Mouse (Mus musculus) kidney, postnatal 0 days (tissue): ENCODE data around the gene Sdf2l1. TPM values are rescaled to one million over a fixed set of nuclear protein-coding genes. Genes with fewer than 3 reads are reported as not detected.
A peak's percentile ranks its signal among the peaks of the same experiment; 100 is the strongest.

Experiments
- ATAC-seq: fragments of 200-750 bp; cut with Nextera tagmentation; replicated peaks from 2 replicates; pipeline ENCODE4 v1.8.0; 2017; ENCODE audit warnings: low read depth, moderate number of reproducible peaks, moderate TSS enrichment, moderate library complexity; ENCODE audit not compliant: low FRiP score
- DNase-seq: peaks from one replicate; pipeline ENCODE4 v3.0.0-alpha.2; 2016; ENCODE audit warnings: low spot score
- H3K27ac ChIP-seq: fragments of 300-500 bp; sonication (generic); 2 replicates; pipeline ENCODE4 v1.5.1; 2014; ENCODE audit warnings: mild to moderate bottlenecking
- H3K27me3 ChIP-seq: fragments of 300-500 bp; sonication (generic); 2 replicates; pipeline ENCODE4 v1.6.1; 2014; ENCODE audit warnings: low read length, mixed read lengths; ENCODE audit not compliant: insufficient read depth
- H3K36me3 ChIP-seq: fragments of 300-500 bp; sonication (generic); 2 replicates; pipeline ENCODE4 v1.6.1; 2014; ENCODE audit warnings: low read length, mixed read lengths; ENCODE audit not compliant: insufficient read depth
- H3K4me1 ChIP-seq: fragments of 300-500 bp; sonication (generic); replicated peaks from 2 replicates; pipeline ENCODE4 v1.6.1; 2014; ENCODE audit warnings: antibody characterized with exemption, low read length, mixed read lengths; ENCODE audit not compliant: insufficient read depth
- H3K4me2 ChIP-seq: fragments of 300-500 bp; sonication (generic); 2 replicates; pipeline ENCODE4 v1.6.1; 2014; ENCODE audit warnings: mild to moderate bottlenecking, low read length, moderate library complexity, mixed read lengths
- H3K4me3 ChIP-seq: fragments of 300-500 bp; sonication (generic); replicated peaks from 2 replicates; pipeline ENCODE4 v1.5.1; 2014; ENCODE audit warnings: low read depth, low read length
- H3K9ac ChIP-seq: fragments of 300-500 bp; sonication (generic); 2 replicates; pipeline ENCODE4 v1.6.1; 2014; ENCODE audit warnings: low read depth, low read length
- H3K9me3 ChIP-seq: fragments of 300-500 bp; sonication (generic); replicated peaks from 2 replicates; pipeline ENCODE4 v1.6.1; 2016; ENCODE audit warnings: low read length, inconsistent platforms, mixed read lengths
- CTCF ChIP-seq: IDR thresholded peaks from 2 replicates; pipeline ENCODE4 v1.5.1; 2016; ENCODE audit warnings: antibody characterized with exemption, low read depth, mild to moderate bottlenecking, moderate library complexity
- WGBS: fragments of 180-500 bp; shearing (Covaris S2); extraction: QIAGEN DNeasy Blood & Tissue Kit; methylation state at CpG from one replicate; pipeline ENCODE4 v1.1.7; 2014; 5-methylcytosine and 5-hydroxymethylcytosine counted together
- polyA plus RNA-seq: library from polyadenylated mRNA; unstranded; fragments of >200 nt; fragmentation: Nextera tagmentation; extraction: Ambion mirVana; gene quantifications from 2 replicates; pipeline ENCODE4 v1.2.1, GENCODE M21; 2015

The Sdf2l1 gene
- polyA plus RNA-seq, 1 experiment from 2014 or later, result 46.1 TPM

- H3K27me3 ChIP-seq, result no peaks in the 10 kb centered on the region
- ATAC-seq, result no peak
- H3K9me3 ChIP-seq, result no peaks in the 10 kb centered on the region
- H3K4me2 ChIP-seq, result no peak overlapping the region
- H3K4me1 ChIP-seq, result peaks cover 14% of the 10 kb centered on the region; the same call in 1 of the 2 replicates
- peak; percentile 54 for DNase-seq
- H3K36me3 ChIP-seq, result no peaks in the 10 kb centered on the region
- H3K4me3 ChIP-seq, result no peak overlapping the region
- peak; percentile 74 for TF ChIP-seq CTCF
- H3K27ac ChIP-seq, result no peak overlapping the region
- no peak overlapping the region for H3K9ac ChIP-seq
- 93% methylated on average over 1 of the region's 1 CpGs for WGBS
These were observed 4.9 kb downstream of the Sdf2l1 start for GRCm38 (mm10) chr16:17127292-17127691.

DNA sequence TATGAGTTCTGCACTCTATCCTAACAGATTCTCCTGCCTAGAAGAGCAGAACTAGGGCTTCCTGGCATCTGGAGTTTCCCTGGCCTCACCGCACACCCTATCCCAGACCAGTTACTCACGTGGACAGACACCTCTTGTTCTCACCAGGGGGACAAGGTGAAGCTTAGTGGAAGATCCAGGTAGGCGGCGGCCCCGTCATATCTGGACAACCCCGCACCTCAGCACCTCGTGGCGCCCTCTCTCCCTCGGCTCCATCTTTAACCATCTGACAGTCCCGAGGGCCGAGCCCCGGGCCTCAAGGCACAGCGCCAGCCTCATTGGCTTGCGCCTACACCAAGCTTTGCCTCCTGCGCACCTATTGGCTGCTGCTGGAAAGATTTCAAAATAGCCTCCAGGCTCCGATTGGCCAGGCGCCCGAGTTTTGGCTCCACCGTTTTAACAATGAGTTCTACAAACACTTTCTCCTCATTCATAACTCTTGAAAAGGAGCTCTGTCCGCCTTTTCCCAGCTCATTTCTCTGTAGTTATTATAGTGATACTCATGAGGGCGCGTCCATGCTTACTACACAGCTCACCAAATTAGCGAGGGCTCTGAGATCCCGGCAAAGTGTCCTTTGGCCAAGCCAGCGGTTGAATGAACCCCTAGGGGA, 7.2 kb downstream of the Sdf2l1 start, which contains the start of gene 2610318N02Rik:
Gene 2610318N02Rik (minus strand): TSS at position 297 of the 650 bp plus-strand sequence.
- no peaks in the 10 kb centered on the region for H3K36me3 ChIP-seq
- peak; percentile 93 for ATAC-seq
- peak within 1 kb of the TSS; percentile 38 for H3K4me3 ChIP-seq
- no peaks in the 10 kb centered on the region for H3K27me3 ChIP-seq
- peak within 1 kb of the TSS; percentile 1; the same call in 1 of the 2 replicates for H3K27ac ChIP-seq
- TF ChIP-seq CTCF, result 0 out of 2 replicates have a peak, but pooled peaks have one; percentile 1
- under 1% methylated on average over 25 of the region's 25 CpGs for WGBS
- peak; percentile 92 for DNase-seq
- H3K4me1 ChIP-seq, result peaks cover 6% of the 10 kb centered on the region; the same call in 1 of the 2 replicates
- H3K9ac ChIP-seq, result peak within 1 kb of the TSS; percentile 51
- no peaks in the 10 kb centered on the region for H3K9me3 ChIP-seq
- H3K4me2 ChIP-seq, result peak within 1 kb of the TSS; percentile 58

DNA sequence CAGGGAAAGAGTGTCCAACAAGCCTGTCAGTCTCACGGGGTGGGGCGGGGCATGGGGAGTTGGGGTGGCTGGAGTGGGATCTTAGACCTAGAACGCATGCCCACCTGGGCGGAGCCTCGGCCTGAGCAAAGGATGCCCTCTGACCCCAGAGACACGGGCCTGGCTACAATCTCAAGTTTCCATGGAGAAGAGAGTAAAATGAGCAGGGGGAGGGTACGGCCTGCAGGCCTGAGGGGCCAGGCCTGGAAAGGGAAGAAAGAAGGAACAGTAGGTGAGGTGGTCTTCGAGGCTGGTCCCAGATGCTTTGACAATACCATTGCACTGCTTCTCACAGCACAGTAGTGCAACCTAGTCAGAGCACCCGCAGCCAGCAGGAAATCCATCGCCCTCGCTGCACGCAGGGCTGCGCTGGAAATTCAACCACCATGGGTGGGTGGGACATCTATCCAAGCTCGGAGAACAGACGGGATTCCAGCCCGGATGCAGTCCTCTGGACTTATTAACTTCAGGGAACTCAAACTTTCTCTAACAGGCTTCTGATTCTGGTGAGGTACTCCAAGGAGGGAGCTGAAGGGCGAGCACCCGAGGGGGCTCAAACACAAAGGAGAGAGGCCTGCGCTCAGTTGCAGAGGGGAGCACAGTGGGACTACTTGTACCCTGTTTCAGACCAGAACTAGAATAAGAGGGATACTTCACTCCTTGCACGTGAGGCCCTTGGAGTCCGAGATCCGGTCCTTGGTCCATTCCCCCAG, 7.9 kb downstream of the Sdf2l1 start:
- ATAC-seq, result peak; percentile 45
- Histone ChIP-seq H3K27ac (peak overlapping the region; percentile 1; the same call in 1 of the 2 replicates), H3K4me1 (peaks cover 6% of the 10 kb centered on the region; the same call in 1 of the 2 replicates), H3K36me3 (no peaks in the 10 kb centered on the region), H3K4me2 (peak overlapping the region; percentile 58), H3K27me3 (no peaks in the 10 kb centered on the region), H3K9ac (peak overlapping the region; percentile 51), H3K9me3 (no peaks in the 10 kb centered on the region), H3K4me3 (peak overlapping the region; percentile 38)
- DNase-seq, result peak; percentile 54
- TF ChIP-seq CTCF, result no peak
- 5% methylated on average over 22 of the region's 22 CpGs for WGBS

- Histone ChIP-seq H3K4me1 (peaks cover 6% of the 10 kb centered on the region; the same call in 1 of the 2 replicates), H3K36me3 (0 out of 2 replicates have a peak, but pooled peaks cover 4% of the 10 kb centered on the region), H3K4me3 (no peak overlapping the region), H3K27me3 (no peaks in the 10 kb centered on the region), H3K4me2 (no peak overlapping the region), H3K9ac (no peak overlapping the region), H3K9me3 (no peaks in the 10 kb centered on the region), H3K27ac (no peak overlapping the region)
- no peak for DNase-seq
- WGBS, result 81% methylated on average over 14 of the region's 14 CpGs
- ATAC-seq, result no peak
- no peak for TF ChIP-seq CTCF
These were observed 10.6 kb downstream of the Sdf2l1 start for GRCm38 (mm10) chr16:17121569-17121968.

GRCm38 (mm10) chr16:17117309-17117799, 14.8 kb downstream of the Sdf2l1 start:
- ATAC-seq (no peak), DNase-seq (no peak)
- Histone ChIP-seq H3K9ac (no peak overlapping the region), H3K4me2 (no peak overlapping the region), H3K4me1 (no peaks in the 10 kb centered on the region), H3K27ac (no peak overlapping the region), H3K9me3 (no peaks in the 10 kb centered on the region), H3K27me3 (no peaks in the 10 kb centered on the region), H3K36me3 (0 out of 2 replicates have a peak, but pooled peaks cover 4% of the 10 kb centered on the region), H3K4me3 (no peak overlapping the region)
- 84% methylated on average over 5 of the region's 5 CpGs for WGBS
- no peak for TF ChIP-seq CTCF
